Mouse (Mus musculus) liver, embryonic 11.5 days (tissue): ENCODE results near the gene Pclaf. TPM values are rescaled to one million over a fixed set of nuclear protein-coding genes. Genes with fewer than 3 reads are reported as not detected.

Source experiments
- ATAC-seq: fragments of 200-750 bp; cut with Nextera tagmentation; replicated peaks from 2 replicates; pipeline ENCODE4 v1.8.0; 2017; ENCODE audit warnings: moderate number of reproducible peaks, mild to moderate bottlenecking, moderate TSS enrichment, moderate library complexity; ENCODE audit not compliant: low FRiP score
- DNase-seq: peaks from one replicate; pipeline ENCODE4 v3.0.0-alpha.2; 2017; ENCODE audit warnings: low spot score
- H3K27ac ChIP-seq: fragments of 300-500 bp; sonication (generic); 2 replicates; pipeline ENCODE4 v1.5.1; 2014; ENCODE audit warnings: mild to moderate bottlenecking, low read depth, low read length, control low read depth
- H3K27me3 ChIP-seq: fragments of 300-500 bp; sonication (generic); replicated peaks from 2 replicates; pipeline ENCODE4 v1.6.1; 2014; ENCODE audit warnings: low read length, mixed read lengths; ENCODE audit not compliant: control insufficient read depth, insufficient read depth
- H3K36me3 ChIP-seq: fragments of 300-500 bp; sonication (generic); 2 replicates; pipeline ENCODE4 v1.6.1; 2014; ENCODE audit warnings: mild to moderate bottlenecking, low read length, moderate library complexity, mixed read lengths; ENCODE audit not compliant: control insufficient read depth, insufficient read depth
- H3K4me1 ChIP-seq: fragments of 300-500 bp; sonication (generic); replicated peaks from 2 replicates; pipeline ENCODE4 v1.6.1; 2014; ENCODE audit warnings: low read length, mixed read lengths; ENCODE audit not compliant: control insufficient read depth, insufficient read depth
- H3K4me2 ChIP-seq: fragments of 300-500 bp; sonication (generic); 2 replicates; pipeline ENCODE4 v1.6.1; 2014; ENCODE audit warnings: mild to moderate bottlenecking, control low read depth, moderate library complexity
- H3K4me3 ChIP-seq: fragments of 300-500 bp; sonication (generic); 2 replicates; pipeline ENCODE4 v1.5.1; 2014; ENCODE audit warnings: low read depth, low read length, control low read depth
- H3K9ac ChIP-seq: fragments of 300-500 bp; sonication (generic); 2 replicates; pipeline ENCODE4 v1.6.1; 2014; ENCODE audit warnings: low read depth, low read length, control low read depth
- H3K9me3 ChIP-seq: fragments of 300-500 bp; sonication (generic); 2 replicates; pipeline ENCODE4 v1.6.1; 2016; ENCODE audit warnings: low read length, inconsistent platforms, mixed read lengths; ENCODE audit not compliant: control insufficient read depth
- WGBS: fragments of 180-500 bp; shearing (Covaris S2); extraction: QIAGEN DNeasy Blood & Tissue Kit; methylation state at CpG from one replicate; pipeline ENCODE4 v1.1.7; 2014; 5-methylcytosine and 5-hydroxymethylcytosine counted together
- polyA plus RNA-seq: library from polyadenylated mRNA; unstranded; fragments of >200 nt; fragmentation: Nextera tagmentation; extraction: Ambion mirVana; gene quantifications from 2 replicates; pipeline ENCODE4 v1.2.1, GENCODE M21; 2014

Gene Pclaf
- polyA plus RNA-seq, 1 experiment from 2014 or later = 192 TPM

DNA sequence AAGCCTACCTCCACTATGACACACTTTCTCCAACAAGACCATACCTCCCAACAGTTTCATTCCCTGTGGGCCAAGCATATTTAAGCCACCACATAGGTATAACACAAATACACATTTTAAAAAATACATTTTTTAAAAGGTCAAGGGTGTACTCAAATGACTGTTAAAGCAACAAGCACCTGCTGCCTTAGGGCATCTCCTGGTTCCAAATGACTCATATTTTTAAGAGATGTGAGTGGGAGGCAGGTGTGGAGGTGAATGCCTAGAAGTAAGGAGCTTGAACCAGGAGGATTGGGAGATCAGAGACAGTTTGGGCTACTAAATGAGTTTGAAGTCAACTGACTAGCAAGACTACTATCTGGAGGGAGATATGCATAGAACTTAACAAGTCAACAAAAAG, 39.8 kb downstream of the Pclaf start:
- Histone ChIP-seq H3K4me1 (no peaks in the 10 kb centered on the region), H3K36me3 (no peaks in the 10 kb centered on the region), H3K27ac (no peak overlapping the region), H3K4me2 (no peak overlapping the region), H3K9ac (no peak overlapping the region), H3K27me3 (no peaks in the 10 kb centered on the region), H3K9me3 (no peaks in the 10 kb centered on the region), H3K4me3 (no peak overlapping the region)
- no peak for DNase-seq
- ATAC-seq = no peak

DNA sequence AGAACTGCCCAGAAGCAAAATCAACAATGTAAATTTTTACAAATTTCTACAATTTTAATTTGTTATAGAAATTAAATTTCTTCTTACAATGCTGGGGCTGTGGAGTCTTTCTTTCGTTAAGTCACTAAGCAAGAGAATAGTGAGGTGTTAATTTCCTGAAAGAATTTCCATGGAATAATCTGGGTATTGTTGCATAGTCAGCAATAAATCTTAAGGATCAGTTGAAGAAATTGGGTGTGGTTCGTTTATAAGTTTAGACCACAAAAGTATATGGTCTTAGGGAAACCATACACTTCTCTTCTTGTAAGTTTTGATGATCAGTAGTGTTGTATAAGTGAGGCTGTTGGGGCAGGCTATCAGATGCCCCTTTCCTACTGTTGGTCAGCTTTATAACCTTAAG, 47.5 kb downstream of the Pclaf start:
- H3K9me3 ChIP-seq = no peaks in the 10 kb centered on the region
- H3K36me3 ChIP-seq = no peaks in the 10 kb centered on the region
- ATAC-seq (no peak), DNase-seq (no peak)
- no peaks in the 10 kb centered on the region for H3K27me3 ChIP-seq
- H3K4me3 ChIP-seq = no peak overlapping the region
- H3K9ac ChIP-seq = no peak overlapping the region
- H3K4me2 ChIP-seq = no peak overlapping the region
- no peaks in the 10 kb centered on the region for H3K4me1 ChIP-seq
- no peak overlapping the region for H3K27ac ChIP-seq
- 85% methylated on average over 2 of the region's 2 CpGs for WGBS

DNA sequence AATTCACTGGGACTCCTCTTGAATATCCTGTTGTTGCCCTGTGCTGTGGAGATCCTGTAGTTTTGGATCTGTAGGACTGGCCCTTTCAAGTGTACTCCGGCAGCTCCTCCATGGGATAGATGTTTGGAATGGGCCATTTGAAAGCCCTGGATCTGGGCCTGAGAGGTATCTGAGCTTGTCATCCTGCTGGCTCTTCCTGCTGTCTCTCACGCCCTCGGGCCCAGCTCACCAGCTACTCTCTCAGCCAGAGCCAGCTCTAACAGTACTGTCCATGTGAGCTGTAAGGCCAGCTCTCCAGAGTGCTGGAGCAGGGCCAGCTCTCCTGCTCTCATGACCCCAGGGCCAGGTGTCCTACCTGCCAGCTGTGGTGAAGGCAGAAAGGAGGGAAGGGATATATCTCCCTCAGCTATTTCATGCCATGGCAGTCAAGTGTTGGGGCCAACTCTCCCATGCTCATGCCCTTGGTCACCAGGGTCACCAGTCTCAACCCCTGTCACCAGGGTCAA, 61.1 kb downstream of the Pclaf start:
- ATAC-seq = no peak
- H3K27me3 ChIP-seq = no peaks in the 10 kb centered on the region
- no peak overlapping the region for H3K4me3 ChIP-seq
- no peak overlapping the region for H3K4me2 ChIP-seq
- H3K36me3 ChIP-seq = no peaks in the 10 kb centered on the region
- H3K9me3 ChIP-seq = no peaks in the 10 kb centered on the region
- no peaks in the 10 kb centered on the region for H3K4me1 ChIP-seq
- 88% methylated on average over 3 of the region's 3 CpGs for WGBS
- H3K27ac ChIP-seq = no peak overlapping the region
- H3K9ac ChIP-seq = no peak overlapping the region
- DNase-seq = no peak

Other genes with a start within 250 kb of the Pclaf start
- 119 and 123 TPM in 2 replicates for gene Oaz2, start 222.2 kb upstream of the Pclaf start, polyA plus RNA-seq
- 5.5 and 5.8 TPM in 2 replicates for gene Zfp609, start 62.7 kb upstream of the Pclaf start, polyA plus RNA-seq
- gene Trip4, start 18.6 kb downstream of the Pclaf start, polyA plus RNA-seq = 24.6 and 25.8 TPM in 2 replicates
- gene Csnk1g1, start 18.7 kb downstream of the Pclaf start, polyA plus RNA-seq = 10.8 and 11.7 TPM in 2 replicates
- 569 TPM in 2 replicates for gene Ppib, start 170.0 kb downstream of the Pclaf start, polyA plus RNA-seq
- 6.5 and 7.0 TPM in 2 replicates for gene Snx22, start 179.5 kb downstream of the Pclaf start, polyA plus RNA-seq
- gene Snx1, start 236.3 kb downstream of the Pclaf start, polyA plus RNA-seq = 129 and 139 TPM in 2 replicates
- 256 and 260 TPM in 2 replicates for gene Ciao2a, start 236.4 kb downstream of the Pclaf start, polyA plus RNA-seq